Mouse (Mus musculus) left cerebral cortex, postnatal 25 days (tissue): Measurements from ENCODE around the gene Klhl6. TPM values are rescaled to one million over a fixed set of nuclear protein-coding genes. Genes with fewer than 3 reads are reported as not detected.
"Not testable (repeated sequence)": the region's sequence is repeated elsewhere in the genome, so short reads cannot be mapped to it uniquely, and the experiment has no call there.

Source experiments
- DNase-seq, 2 experiments: peaks; one replicate each; pipeline ENCODE4 v3.0.0; 2022; ENCODE audit warnings: low spot score in 2 of 2, mixed read lengths in 1 of 2
- intact Hi-C: fragments of 180-260 bp; cut with DNase I; formaldehyde crosslinking; loops from one replicate; pipeline ENCODE4 v1.15.1; 2025
- total RNA-seq, 2 experiments: library from RNA; stranded (reverse); gene quantifications; 2 replicates each; pipeline ENCODE4 v1.2.3; 2021

Klhl6 gene
- total RNA-seq, result 1 to 10 TPM; 1.1 to 2.3 TPM

- DNase-seq, result no peak
- intact Hi-C loops, result no loop called here
These were observed at the start of gene Klhl6 for GRCm38 (mm10) chr16:19982537-19983257. Klhl6 (minus strand) TSS chr16:19983037.

- intact Hi-C loops, DNase-seq: not testable (repeated sequence)
These were observed 44.4 kb upstream of the Klhl6 start for GRCm38 (mm10) chr16:20027241-20027640.

DNA sequence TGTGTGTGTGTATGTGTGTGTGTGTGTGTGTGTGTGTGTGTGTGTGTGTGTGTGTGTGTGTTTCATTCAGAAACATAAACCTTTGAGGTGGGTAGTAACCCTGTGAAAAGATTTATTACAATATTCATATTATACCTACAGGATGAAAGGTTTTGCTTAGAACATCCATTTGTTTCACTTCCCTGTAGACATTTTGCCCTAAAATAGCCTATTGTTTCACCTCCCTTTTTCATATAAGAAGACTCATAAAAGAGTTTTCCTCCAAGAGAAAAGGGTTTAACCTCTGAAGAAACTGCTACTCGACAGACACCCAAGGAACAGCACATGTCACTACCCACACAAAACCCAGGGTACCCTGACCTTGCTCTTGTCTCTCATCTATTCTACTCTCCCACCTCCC lies 40.0 kb upstream of the Klhl6 start:
- DNase-seq, result no peak
- intact Hi-C loops, result no loop called here

GRCm38 (mm10) chr16:20021848-20022247 lies 39.0 kb upstream of the Klhl6 start:
- DNase-seq, result no peak
- intact Hi-C loops, result no loop called here

DNA sequence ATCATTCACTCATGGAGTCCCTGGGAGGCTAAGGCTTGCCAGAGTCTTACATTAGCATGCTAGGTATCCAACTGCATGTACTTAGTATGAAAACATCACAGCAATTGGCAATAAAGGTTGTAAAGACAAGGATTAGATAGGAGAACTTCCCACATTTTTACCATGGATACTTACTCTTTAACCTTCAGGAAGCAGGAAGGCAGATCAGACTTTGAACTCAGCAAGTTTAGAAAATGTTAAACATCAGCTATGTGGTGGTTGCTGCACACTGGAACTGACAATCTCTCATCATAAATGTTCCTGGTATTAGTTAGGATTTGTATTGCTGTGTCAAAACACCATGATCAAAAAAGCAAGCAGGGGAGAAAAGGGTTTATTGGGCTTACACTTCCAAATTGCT lies 29.8 kb upstream of the Klhl6 start:
- intact Hi-C loops, result no loop called here
- no peak for DNase-seq

GRCm38 (mm10) chr16:20006066-20006465 lies 23.2 kb upstream of the Klhl6 start:
- DNase-seq, result no peak
- intact Hi-C loops, result no loop called here

- DNase-seq, intact Hi-C loops: not testable (repeated sequence)
These were observed 17.4 kb upstream of the Klhl6 start for GRCm38 (mm10) chr16:20000286-20000685.

GRCm38 (mm10) chr16:19997616-19998015 lies 14.8 kb upstream of the Klhl6 start:
- DNase-seq, result no peak
- intact Hi-C loops, result no loop called here

DNA sequence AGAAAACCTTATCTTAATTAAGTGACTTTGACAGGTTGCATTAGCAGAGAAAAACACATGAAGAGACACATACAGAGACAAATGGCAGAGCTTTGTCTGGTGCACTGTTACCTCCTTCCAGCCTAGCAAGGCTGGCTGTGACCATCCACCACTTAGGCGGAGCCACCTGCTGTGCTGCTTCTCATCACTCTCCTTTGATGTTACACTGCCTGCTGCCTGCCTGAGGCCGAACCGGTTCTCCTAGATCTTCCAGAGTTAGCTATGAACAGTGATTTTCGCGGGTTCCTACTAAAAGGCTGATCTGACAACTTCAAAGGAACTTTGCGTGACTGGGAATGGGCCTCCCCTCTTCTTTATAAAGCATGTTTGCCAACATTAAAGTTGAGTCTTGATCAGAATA lies 14.1 kb upstream of the Klhl6 start:
- intact Hi-C loops, DNase-seq: not testable (repeated sequence)

GRCm38 (mm10) chr16:19995818-19996217 lies 13.0 kb upstream of the Klhl6 start:
- intact Hi-C loops, result no loop called here

GRCm38 (mm10) chr16:19993278-19993677 lies 10.4 kb upstream of the Klhl6 start:
- DNase-seq, result no peak
- intact Hi-C loops, result no loop called here

More at GRCm38 (mm10) chr16:19995818-19996217, 13.0 kb upstream of the Klhl6 start:
- no peak for DNase-seq

DNA sequence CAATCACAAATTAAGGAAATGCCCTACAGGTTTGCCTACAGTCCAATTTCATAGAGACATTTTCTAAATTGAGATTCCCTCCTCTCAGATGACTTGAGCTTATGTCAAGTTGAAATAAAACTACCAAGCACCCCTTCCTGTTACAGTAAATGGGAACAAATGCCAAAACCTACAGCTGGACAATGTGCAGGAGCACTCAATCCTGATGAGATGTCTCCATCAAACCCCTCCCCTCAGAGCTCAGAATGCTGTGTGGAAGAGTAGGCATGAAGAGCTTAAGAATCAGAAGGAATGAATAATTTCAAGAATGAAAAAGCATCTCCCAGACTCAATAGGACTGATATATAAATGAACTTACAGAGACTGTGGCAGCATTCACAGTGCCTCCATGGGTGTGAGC lies 7.7 kb upstream of the Klhl6 start:
- intact Hi-C loops, result no loop called here

DNA sequence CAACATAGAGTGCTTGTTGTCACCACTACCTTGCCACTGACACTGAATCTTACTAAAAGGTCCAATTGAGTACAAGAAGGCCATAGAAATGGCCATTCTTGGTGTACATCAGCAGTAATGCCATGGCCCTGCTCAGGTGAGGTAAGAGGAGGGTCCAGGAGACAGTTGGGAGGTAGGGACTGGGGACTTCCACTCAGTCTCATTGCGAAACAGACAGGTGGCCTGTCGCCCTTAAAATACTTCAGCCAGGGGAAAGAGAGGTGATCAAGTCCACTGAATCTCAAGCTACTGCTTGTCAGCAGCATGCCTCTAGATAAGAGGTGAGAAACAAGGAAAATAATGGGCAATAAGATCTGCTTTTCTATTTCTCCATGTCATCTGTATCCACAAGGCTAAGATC lies 4.8 kb upstream of the Klhl6 start:
- DNase-seq, result no peak
- intact Hi-C loops, result no loop called here

More for the DNA sequence above, 7.7 kb upstream of the Klhl6 start:
- DNase-seq, result no peak

DNA sequence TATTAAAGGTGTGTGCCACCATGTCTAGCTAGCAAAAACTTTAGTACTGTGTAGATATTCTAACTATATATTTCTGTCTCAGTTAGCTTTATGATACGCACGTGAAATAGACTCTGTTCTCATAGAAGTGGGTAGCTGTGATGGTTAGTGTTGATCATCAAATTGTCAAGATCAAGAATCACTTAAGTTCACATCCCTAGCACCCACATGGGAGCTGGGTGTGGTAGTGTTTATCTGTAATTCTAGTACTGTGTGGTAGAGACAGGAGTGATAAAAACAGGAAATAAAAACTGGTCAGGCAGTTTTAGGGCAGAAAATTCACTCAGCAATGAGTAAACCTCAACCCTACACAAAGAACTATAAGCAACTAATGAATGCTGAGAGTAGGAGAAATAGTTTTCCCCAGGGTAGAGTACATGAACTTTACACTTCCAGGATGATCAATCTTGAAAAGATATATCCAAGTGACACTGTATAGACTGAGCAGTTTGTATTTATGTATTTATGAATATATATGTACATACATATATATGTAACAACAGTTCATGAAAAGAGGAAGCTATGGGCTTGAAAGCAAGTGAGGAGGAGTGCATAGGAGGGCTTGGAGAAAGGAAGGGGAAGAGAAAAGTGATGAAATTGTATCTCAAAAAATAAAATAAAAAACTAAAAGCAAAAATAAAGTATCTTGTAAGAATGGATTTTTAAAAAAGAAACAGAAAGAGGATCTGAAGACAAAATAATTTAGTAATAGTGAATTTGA lies 2.2 kb upstream of the Klhl6 start:
- intact Hi-C loops, result no loop called here
- no peak for DNase-seq

DNA sequence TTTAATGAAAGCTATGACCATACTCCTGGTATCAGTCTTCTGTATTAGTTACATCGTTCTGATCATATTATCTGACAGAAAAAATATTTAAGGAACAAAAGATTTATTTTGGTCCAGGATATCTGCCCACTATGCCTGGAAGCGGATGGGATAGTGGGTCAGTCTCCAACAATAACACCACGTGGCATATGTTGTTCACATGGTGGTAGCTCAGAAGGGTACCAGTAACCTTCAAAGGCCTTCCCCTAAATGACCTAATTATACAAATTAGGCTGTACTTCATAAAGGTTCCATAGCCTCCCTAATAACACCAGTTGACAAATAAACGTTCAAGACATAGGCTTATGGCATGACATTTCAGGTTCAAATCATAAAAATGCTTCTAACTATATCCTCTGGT lies 722 bp upstream of the Klhl6 start:
- intact Hi-C loops, result no loop called here
- no peak for DNase-seq

DNA sequence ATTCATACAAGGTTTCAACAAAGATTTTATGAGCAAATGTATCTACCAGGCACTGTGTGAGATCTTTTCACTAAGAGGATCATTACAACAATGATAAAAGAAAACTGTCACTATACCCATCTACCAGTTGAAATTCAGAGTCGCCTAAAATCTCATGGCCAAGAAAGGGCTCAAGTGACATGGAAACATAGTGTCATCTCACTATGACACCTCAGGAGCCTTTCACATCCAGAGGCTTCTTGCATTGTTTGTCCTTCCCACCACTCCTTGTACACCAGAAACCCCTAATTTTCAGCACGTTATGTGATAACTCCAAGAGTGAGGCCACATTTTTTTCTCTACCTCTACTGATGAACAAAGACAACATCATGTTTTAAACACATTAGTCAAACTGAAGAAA lies 1.2 kb downstream of the Klhl6 start:
- intact Hi-C loops, result no loop called here
- no peak for DNase-seq

DNA sequence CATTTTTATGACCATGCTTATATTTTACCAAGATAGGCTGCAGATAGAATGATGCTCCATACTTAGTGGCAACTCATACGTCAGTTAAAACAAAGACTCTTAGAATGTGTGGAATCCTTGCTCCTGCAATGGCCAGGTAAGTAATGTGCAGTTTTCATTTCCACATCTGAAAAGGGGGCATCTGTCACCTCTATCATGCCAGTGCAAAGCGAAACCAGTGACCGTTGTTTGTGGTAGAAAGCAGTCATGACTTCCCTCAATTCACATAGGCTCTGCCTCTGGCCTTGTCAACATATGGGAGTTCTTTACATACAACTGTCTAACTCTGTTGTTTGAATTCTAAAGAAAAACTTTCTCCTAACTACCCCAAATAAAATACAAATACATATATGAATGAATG lies 1.8 kb downstream of the Klhl6 start:
- DNase-seq, result no peak
- intact Hi-C loops, result no loop called here

DNA sequence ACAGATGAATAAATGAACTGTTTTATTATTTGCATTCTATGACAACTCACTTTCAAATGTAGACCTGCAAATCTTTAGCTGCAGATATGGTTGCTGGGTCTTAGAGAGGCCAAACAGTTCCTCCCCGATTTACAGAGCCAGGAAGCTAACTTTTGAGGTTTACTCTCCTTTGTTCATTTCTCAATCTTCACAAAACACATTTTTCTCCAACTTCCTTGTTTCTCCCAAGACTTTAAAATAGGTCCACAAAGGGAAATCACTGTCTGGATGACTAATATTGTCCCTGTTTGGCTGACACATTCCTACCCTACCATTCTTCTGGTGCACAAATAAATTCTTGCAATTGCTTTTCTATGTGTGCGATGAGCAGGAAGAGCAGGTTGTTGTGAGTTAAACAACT lies 3.1 kb downstream of the Klhl6 start:
- intact Hi-C loops, result no loop called here

GRCm38 (mm10) chr16:19977282-19977681 lies 5.6 kb downstream of the Klhl6 start:
- no peak for DNase-seq

More for the DNA sequence above, 3.1 kb downstream of the Klhl6 start:
- DNase-seq, result no peak

DNA sequence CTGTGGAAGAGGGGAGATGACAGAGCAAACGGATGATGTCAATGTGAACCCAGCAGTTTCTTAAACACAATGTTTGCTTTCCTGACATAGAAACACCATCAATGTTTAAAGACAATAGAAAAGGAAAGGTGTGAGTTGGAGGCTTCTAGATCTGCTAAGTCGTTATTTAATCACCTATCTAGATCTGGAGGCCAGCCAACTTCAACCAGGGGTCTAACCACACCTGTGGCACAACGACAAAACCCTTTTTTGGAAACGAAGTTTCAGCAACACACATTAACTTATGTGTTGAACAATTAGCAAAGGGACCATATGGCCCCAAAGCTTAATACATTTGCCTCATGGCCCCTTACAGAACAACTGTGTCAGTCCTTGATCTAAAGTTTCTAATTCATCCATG lies 6.0 kb downstream of the Klhl6 start:
- DNase-seq, result no peak
- intact Hi-C loops, result no loop called here

More at GRCm38 (mm10) chr16:19977282-19977681, 5.6 kb downstream of the Klhl6 start:
- intact Hi-C loops, result no loop called here

DNA sequence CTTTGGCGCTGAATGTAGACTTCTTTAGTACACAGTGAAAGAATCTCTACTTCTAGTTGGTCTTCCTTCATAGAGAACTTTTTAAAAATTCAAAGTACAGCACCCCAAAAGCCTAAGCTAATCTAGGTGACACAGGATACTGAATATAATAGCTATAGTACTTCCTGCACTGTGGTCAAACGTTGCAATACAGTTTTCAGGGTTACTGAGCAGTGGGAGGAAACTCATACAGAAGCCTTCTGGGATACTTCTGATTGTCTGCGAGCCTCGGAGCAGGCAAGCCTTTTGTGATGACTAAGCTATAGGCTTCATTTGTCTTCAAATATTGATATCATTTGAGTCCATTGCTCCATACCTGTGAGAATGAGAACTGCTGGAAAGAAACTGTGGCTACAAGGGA lies 7.4 kb downstream of the Klhl6 start:
- intact Hi-C loops, result no loop called here
- DNase-seq, result no peak
